Mouse (Mus musculus) heart, adult 2 months (tissue): ENCODE measurements around the gene Tma7. TPM values are rescaled to one million over a fixed set of nuclear protein-coding genes. Genes with fewer than 3 reads are reported as not detected.
A peak's percentile ranks its signal among the peaks of the same experiment; 100 is the strongest.

Source experiments
- DNase-seq, 2 experiments: peaks; one replicate each; pipeline ENCODE4 v3.0.0; 2021
- H3K27ac ChIP-seq: fragments of 200-600 bp; 2 replicates; pipeline ENCODE4 v1.8.1; 2022
- H3K27me3 ChIP-seq: fragments of 200-500 bp; 2 replicates; pipeline ENCODE4 v1.6.1; 2012; ENCODE audit warnings: mild to moderate bottlenecking, low read length, inconsistent platforms, mixed read lengths; ENCODE audit not compliant: control insufficient read depth, insufficient read depth
- H3K36me3 ChIP-seq: fragments of 200-500 bp; 2 replicates; pipeline ENCODE4 v1.6.1; 2012; ENCODE audit warnings: low read length, inconsistent platforms; ENCODE audit not compliant: control insufficient read depth, insufficient read depth
- H3K4me1 ChIP-seq: fragments of 200-500 bp; 2 replicates; pipeline ENCODE4 v1.6.1; 2011; ENCODE audit warnings: low read length; ENCODE audit not compliant: control insufficient read depth, insufficient read depth
- H3K4me3 ChIP-seq: fragments of 200-600 bp; 2 replicates; pipeline ENCODE4 v1.8.1; 2022
- H3K79me2 ChIP-seq: fragments of 200-500 bp; replicated peaks from 2 replicates; pipeline ENCODE4 v1.6.1; 2012; ENCODE audit warnings: mild to moderate bottlenecking, inconsistent platforms, low read length, moderate library complexity, mixed read lengths; ENCODE audit not compliant: control insufficient read depth, insufficient read depth
- H3K9ac ChIP-seq: fragments of 200-500 bp; 2 replicates; pipeline ENCODE4 v1.6.1; 2012; ENCODE audit warnings: low read depth, mild to moderate bottlenecking, control low read depth, inconsistent platforms, low read length, mixed read lengths
- CTCF ChIP-seq: fragments of 200-600 bp; IDR thresholded peaks from 2 replicates; pipeline ENCODE4 v1.8.1; 2022; ENCODE audit warnings: antibody characterized with exemption, mild to moderate bottlenecking, moderate library complexity
- EP300 ChIP-seq: fragments of 200-500 bp; IDR thresholded peaks from 2 replicates; pipeline ENCODE4 v1.6.1; 2011; ENCODE audit warnings: low read depth, low read length, control low read depth; ENCODE audit not compliant: insufficient read depth
- POLR2A ChIP-seq: fragments of 200-500 bp; IDR thresholded peaks from 2 replicates; pipeline ENCODE4 v1.6.1; 2011; ENCODE audit warnings: mild to moderate bottlenecking, low read depth, low read length, control low read depth; ENCODE audit not compliant: insufficient read depth
- WGBS: fragments of 180-500 bp; shearing (Covaris S2); methylation state at CpG from one replicate; pipeline ENCODE4 v1.1.7; 2018; 5-methylcytosine and 5-hydroxymethylcytosine counted together
- intact Hi-C: fragments of 180-260 bp; cut with DNase I; formaldehyde crosslinking; loops from one replicate; pipeline ENCODE4 v1.15.1; 2025
- polyA plus RNA-seq: library from polyadenylated mRNA; depleted of rRNA; stranded (reverse); fragments of >200 nt; gene quantifications from 2 replicates; pipeline ENCODE4 v1.2.3, GENCODE M21; 2012
- total RNA-seq, 2 experiments: library from RNA; stranded (reverse); gene quantifications; 2 replicates each; pipeline ENCODE4 v1.2.3; 2021

Gene Tma7
- total and polyA plus RNA-seq, 3 experiments: 41.4 to 235 (median 218) TPM

GRCm38 (mm10) chr9:109038901-109039364, 43.5 kb downstream of the Tma7 start:
- Histone ChIP-seq H3K79me2 (no peaks in the 10 kb centered on the region), H3K4me1 (peaks cover 17% of the 10 kb centered on the region), H3K36me3 (peaks cover 2% of the 10 kb centered on the region; the same call in 1 of the 2 replicates), H3K4me3 (peak overlapping the region; percentile 83), H3K27me3 (no peaks in the 10 kb centered on the region), H3K27ac (peak overlapping the region; percentile 97), H3K9ac (peak overlapping the region; percentile 97)
- peak; percentile 80 to 82 for DNase-seq
- WGBS: 22% methylated on average over 8 of the region's 8 CpGs
- TF ChIP-seq POLR2A: peak; percentile 52; the same call in 1 of the 2 replicates
- peak; percentile 25 for TF ChIP-seq CTCF
- TF ChIP-seq EP300: peak; percentile 75; the same call in 1 of the 2 replicates
- intact Hi-C loops: loop anchor here (1.0 to 2.0 kb wide), 2 partner anchors 20 to 38 kb away; partner anchors contain the start of gene Trex1

- peak within 1 kb of the TSS; percentile 83 for H3K4me3 ChIP-seq
- peak within 1 kb of the TSS; percentile 97 for H3K9ac ChIP-seq
- intact Hi-C loops: loop anchor here (2.0 kb wide), 1 partner anchor 37 kb away; no protein-coding TSS in a partner anchor
- H3K36me3 ChIP-seq: peaks cover 2% of the 10 kb centered on the region; the same call in 1 of the 2 replicates
- 1% methylated on average over 40 of the region's 40 CpGs for WGBS
- DNase-seq: peak; percentile 92
- no peaks in the 10 kb centered on the region for H3K79me2 ChIP-seq
- H3K27me3 ChIP-seq: no peaks in the 10 kb centered on the region
- TF ChIP-seq CTCF (no peak), POLR2A (peak; percentile 86)
- H3K4me1 ChIP-seq: peaks cover 17% of the 10 kb centered on the region
- H3K27ac ChIP-seq: peak within 1 kb of the TSS; percentile 97
Observed at GRCm38 (mm10) chr9:109038086-109038895, 44.1 kb downstream of the Tma7 start, which contains the start of gene Shisa5. Shisa5 (plus strand) TSS chr9:109038565.

- no peaks in the 10 kb centered on the region for H3K27me3 ChIP-seq
- no peaks in the 10 kb centered on the region for H3K79me2 ChIP-seq
- intact Hi-C loops: no loop called here
- H3K4me3 ChIP-seq: no peak overlapping the region
- no peaks in the 10 kb centered on the region for H3K36me3 ChIP-seq
- no peak for DNase-seq
- peaks cover 3% of the 10 kb centered on the region for H3K4me1 ChIP-seq
- H3K27ac ChIP-seq: no peak overlapping the region
- no peak overlapping the region for H3K9ac ChIP-seq
- TF ChIP-seq EP300: no peak
- TF ChIP-seq POLR2A: no peak
- TF ChIP-seq CTCF: no peak
- WGBS: 83% methylated on average over 6 of the region's 6 CpGs
Observed at GRCm38 (mm10) chr9:109032435-109032834, 50.0 kb downstream of the Tma7 start.

GRCm38 (mm10) chr9:109031686-109032085, 50.7 kb downstream of the Tma7 start:
- Histone ChIP-seq H3K27ac (no peak overlapping the region), H3K79me2 (no peaks in the 10 kb centered on the region), H3K27me3 (no peaks in the 10 kb centered on the region), H3K36me3 (no peaks in the 10 kb centered on the region), H3K4me1 (peaks cover 8% of the 10 kb centered on the region), H3K9ac (no peak overlapping the region), H3K4me3 (no peak overlapping the region)
- intact Hi-C loops: no loop called here
- DNase-seq: peak in 1 of 2 experiments; percentile 12
- WGBS: 80% methylated on average over 8 of the region's 8 CpGs
- TF ChIP-seq CTCF (no peak), POLR2A (no peak), EP300 (no peak)

GRCm38 (mm10) chr9:109031001-109031400, 51.4 kb downstream of the Tma7 start:
- Histone ChIP-seq H3K9ac (no peak overlapping the region), H3K4me1 (peaks cover 8% of the 10 kb centered on the region), H3K36me3 (no peaks in the 10 kb centered on the region), H3K27ac (no peak overlapping the region), H3K79me2 (no peaks in the 10 kb centered on the region), H3K27me3 (no peaks in the 10 kb centered on the region), H3K4me3 (no peak overlapping the region)
- WGBS: 93% methylated on average over 7 of the region's 7 CpGs
- DNase-seq: no peak
- TF ChIP-seq EP300 (no peak), POLR2A (no peak), CTCF (no peak)
- intact Hi-C loops: no loop called here

- Histone ChIP-seq H3K79me2 (no peaks in the 10 kb centered on the region), H3K9ac (no peak overlapping the region), H3K4me1 (peaks cover 8% of the 10 kb centered on the region), H3K36me3 (no peaks in the 10 kb centered on the region), H3K27ac (no peak overlapping the region), H3K4me3 (no peak overlapping the region), H3K27me3 (no peaks in the 10 kb centered on the region)
- 69% methylated on average over 3 of the region's 3 CpGs for WGBS
- peak; percentile 1 to 10 for DNase-seq
- no peak for TF ChIP-seq CTCF
- TF ChIP-seq EP300: no peak
- TF ChIP-seq POLR2A: no peak
- intact Hi-C loops: no loop called here
Observed at GRCm38 (mm10) chr9:109030312-109030711, 52.1 kb downstream of the Tma7 start.
